14 mouse cellular contexts compared by ENCODE assay signal in the genomic region with DNA sequence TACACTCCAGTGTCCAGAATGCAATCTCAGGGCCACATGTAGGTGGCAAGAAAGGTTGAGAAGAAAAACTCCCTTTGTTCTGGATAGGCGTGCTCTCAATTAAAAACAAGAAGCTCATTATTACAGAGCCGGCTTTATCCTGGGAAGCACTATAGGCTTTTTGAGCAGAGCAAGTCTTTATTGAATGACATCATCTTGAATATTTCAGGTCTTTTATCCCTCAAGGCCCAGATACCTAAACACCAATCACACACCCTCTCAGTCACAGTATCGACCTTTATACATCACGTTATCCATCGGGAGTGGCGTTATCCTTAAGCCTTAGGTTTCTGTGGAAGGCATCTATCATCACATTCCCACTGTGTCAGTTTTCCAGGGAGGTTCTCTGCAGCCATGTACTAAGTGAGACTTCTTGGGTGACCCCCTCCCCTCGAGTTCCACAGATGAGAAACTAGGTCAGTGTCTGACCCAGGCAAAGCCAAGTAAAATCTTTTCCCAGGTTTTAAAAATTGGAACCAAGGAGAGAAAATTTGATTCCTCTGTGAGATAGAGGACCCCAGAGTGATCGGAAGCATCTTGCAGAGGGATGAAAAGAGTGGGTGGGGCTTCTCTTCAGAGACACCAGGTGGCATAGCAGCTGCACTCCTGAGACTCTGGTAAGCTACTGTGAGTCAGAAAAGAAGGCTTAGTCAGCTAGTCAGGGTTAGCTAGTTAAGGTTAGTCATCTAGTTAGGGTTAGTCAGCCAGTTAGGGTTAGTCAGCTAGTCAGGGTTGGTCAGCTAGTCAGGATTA. TPM values are rescaled to one million over a fixed set of nuclear protein-coding genes. Genes with fewer than 3 reads are reported as not detected.
DNase-seq lines count a peak whose midpoint lies in the region; ATAC-seq and TF ChIP-seq lines count a peak whose summit lies in the region.
"Had no signal": no experiment of that assay in that cellular context is flagged by ENCODE, and none has a peak within 500 bp of the region (broad histone marks: within the 10 kb centered on the region; RNA-seq: fewer than 3 reads in every experiment).

No protein-coding gene starts in this region.

- no peaks in the 10 kb centered on the region for H3K27me3 ChIP-seq in embryonic facial prominence, embryonic 14.5 days (replicated peaks; ENCODE audit: control insufficient read depth, insufficient read depth, low read length)
- peaks cover 16% of the 10 kb centered on the region for H3K27me3 ChIP-seq in embryonic facial prominence, embryonic 10.5 days (replicated peaks; ENCODE audit: low read depth, poor library complexity, severe bottlenecking)
- H3K27me3 ChIP-seq in CH12.LX (replicated peaks) = peaks cover 2% of the 10 kb centered on the region
- no peaks in the 10 kb centered on the region for H3K27me3 ChIP-seq in forebrain, embryonic 15.5 days

- H3K79me2 ChIP-seq in CH12.LX (replicated peaks; ENCODE audit: control insufficient read depth, extremely low read depth, insufficient read depth, poor library complexity, severe bottlenecking) = no peaks in the 10 kb centered on the region

- WGBS in embryonic facial prominence, embryonic 14.5 days = 42% methylated on average over 8 of the region's 8 CpGs
- 50% methylated on average over 8 of the region's 8 CpGs for WGBS in embryonic facial prominence, embryonic 10.5 days
- 17% methylated on average over 8 of the region's 8 CpGs for WGBS in forebrain, embryonic 15.5 days

- H3K27ac ChIP-seq in embryonic facial prominence, embryonic 14.5 days (replicated peaks; ENCODE audit: low read depth, low read length) = no peak overlapping the region
- no peak overlapping the region for H3K27ac ChIP-seq in embryonic facial prominence, embryonic 10.5 days (replicated peaks)
- no peak overlapping the region for H3K27ac ChIP-seq in CH12.LX (ENCODE audit: insufficient read depth, low read depth)
- H3K27ac ChIP-seq in forebrain, embryonic 15.5 days (replicated peaks) = no peak overlapping the region
- H3K27ac ChIP-seq: liver, embryonic 15.5 days had no signal

- no peak; the same call in 1 of the 2 replicates for ATAC-seq in embryonic facial prominence, embryonic 14.5 days (ENCODE audit: low read depth)
- 0 out of 2 replicates have a peak, but pooled peaks have one; percentile 16 for ATAC-seq in forebrain, embryonic 15.5 days (replicated peaks)

- no peak for TF ChIP-seq POLR2A in CH12.LX (IDR thresholded peaks at IDR 0.05; ENCODE audit: low read depth, low read length)

- no peak for TF ChIP-seq EP300 in CH12.LX (IDR thresholded peaks at IDR 0.05; ENCODE audit: low read length)

- intact Hi-C loops in left cerebral cortex, postnatal 25 days (cut with DNase I) = no loop called here
- intact Hi-C loops in left cerebral cortex, postnatal 36 days (cut with DNase I) = no loop called here

- H3K4me2 ChIP-seq in embryonic facial prominence, embryonic 14.5 days (ENCODE audit: low read depth, low read length) = no peak overlapping the region
- no peak overlapping the region for H3K4me2 ChIP-seq in CH12.LX (ENCODE audit: insufficient read depth, low read depth, poor library complexity, severe bottlenecking)
- H3K4me2 ChIP-seq in forebrain, embryonic 15.5 days (replicated peaks) = no peak overlapping the region
- H3K4me2 ChIP-seq: liver, embryonic 15.5 days had no signal

- H3K36me3 ChIP-seq in embryonic facial prominence, embryonic 14.5 days (ENCODE audit: control insufficient read depth, insufficient read depth, low read length) = no peaks in the 10 kb centered on the region
- H3K36me3 ChIP-seq in embryonic facial prominence, embryonic 10.5 days (replicated peaks) = no peaks in the 10 kb centered on the region
- no peaks in the 10 kb centered on the region for H3K36me3 ChIP-seq in CH12.LX (replicated peaks in 1 of 2; ENCODE audit: control insufficient read depth in 1 of 2, insufficient read depth in 1 of 2, low read length in 1 of 2)
- no peaks in the 10 kb centered on the region for H3K36me3 ChIP-seq in forebrain, embryonic 15.5 days
- H3K36me3 ChIP-seq: liver, embryonic 15.5 days had no signal

- no peaks in the 10 kb centered on the region for H3K4me1 ChIP-seq in embryonic facial prominence, embryonic 14.5 days (ENCODE audit: control insufficient read depth, insufficient read depth, low read length)
- H3K4me1 ChIP-seq in embryonic facial prominence, embryonic 10.5 days = no peaks in the 10 kb centered on the region
- H3K4me1 ChIP-seq in CH12.LX (ENCODE audit: control insufficient read depth in 1 of 2, insufficient read depth in 2 of 2) = no peaks in the 10 kb centered on the region
- H3K4me1 ChIP-seq in forebrain, embryonic 15.5 days = peaks cover 9% of the 10 kb centered on the region
- H3K4me1 ChIP-seq: liver, embryonic 15.5 days had no signal

- TF ChIP-seq RAD21 in CH12.LX (IDR thresholded peaks at IDR 0.05; ENCODE audit: low read depth, low read length) = peak; percentile 52

- no peaks in the 10 kb centered on the region for H3K9me3 ChIP-seq in embryonic facial prominence, embryonic 14.5 days (ENCODE audit: control insufficient read depth, low read length)
- no peaks in the 10 kb centered on the region for H3K9me3 ChIP-seq in embryonic facial prominence, embryonic 10.5 days
- no peaks in the 10 kb centered on the region for H3K9me3 ChIP-seq in CH12.LX (replicated peaks; ENCODE audit: low read length)
- no peaks in the 10 kb centered on the region for H3K9me3 ChIP-seq in forebrain, embryonic 15.5 days
- H3K9me3 ChIP-seq: liver, embryonic 15.5 days had no signal

- DNase-seq in embryonic facial prominence, embryonic 14.5 days (ENCODE audit: low spot score) = peak; percentile 60
- DNase-seq in embryonic facial prominence, embryonic 10.5 days (ENCODE audit: low spot score) = no peak
- DNase-seq in left cerebral cortex, postnatal 25 days (ENCODE audit: low spot score in 2 of 2) = peak; percentile 20 to 46
- DNase-seq in left cerebral cortex, postnatal 36 days (ENCODE audit: low spot score in 2 of 2) = no peak
- DNase-seq in CH12.LX (ENCODE audit: extremely low read depth) (peak; percentile 19), adipocyte (ENCODE audit: low spot score) (no peak)
- DNase-seq in urinary bladder, adult 2 months (ENCODE audit: low spot score) = no peak
- DNase-seq: gastrocnemius, postnatal 25 days; heart, postnatal 10 days; spleen, adult 18-20 months; thymus, postnatal 14 days had no signal

- peak in 1 of 2 experiments; percentile 56; a peak in 2 of 4 replicates for TF ChIP-seq CTCF in CH12.LX (conservative IDR thresholded peaks at IDR 0.05 in 1 of 2, IDR thresholded peaks at IDR 0.05 in 1 of 2; ENCODE audit: low read depth in 2 of 2, low read length in 2 of 2)

- dilution Hi-C loops in CH12.LX (cut with MboI; ENCODE audit: extremely low pct_ligation_motif_present, extremely low pct_unique_long_range_greater_than_20kb, low sequenced_read_pairs) = no loop called here

- no peak overlapping the region for H3K9ac ChIP-seq in embryonic facial prominence, embryonic 14.5 days (ENCODE audit: low read depth, low read length)
- no peak overlapping the region for H3K9ac ChIP-seq in CH12.LX (ENCODE audit: insufficient read depth, low read depth)
- H3K9ac ChIP-seq in forebrain, embryonic 15.5 days (replicated peaks) = no peak overlapping the region
- H3K9ac ChIP-seq: liver, embryonic 15.5 days had no signal

- in situ Hi-C loops in CH12.LX (cut with MboI; ENCODE audit: low pct_ligation_motif_present, low pct_unique_long_range_greater_than_20kb, low sequenced_read_pairs) = no loop called here

- H3K4me3 ChIP-seq in embryonic facial prominence, embryonic 14.5 days (ENCODE audit: low read depth, low read length) = no peak overlapping the region
- H3K4me3 ChIP-seq in embryonic facial prominence, embryonic 10.5 days = no peak overlapping the region
- no peak overlapping the region for H3K4me3 ChIP-seq in CH12.LX (replicated peaks in 1 of 3; ENCODE audit: low read depth in 2 of 3, low read length in 2 of 3, poor library complexity in 1 of 3)
- H3K4me3 ChIP-seq in forebrain, embryonic 15.5 days = no peak overlapping the region
- H3K4me3 ChIP-seq: liver, embryonic 15.5 days had no signal

TF ChIP-seq in CH12.LX, 34 proteins besides CTCF, POLR2A, EP300 and RAD21:
- TF ChIP-seq SMC3 (IDR thresholded peaks at IDR 0.05; ENCODE audit: low read depth, low read length) = peak; percentile 58
- no peak for TF ChIP-seq JUND (conservative IDR thresholded peaks at IDR 0.05; ENCODE audit: low read depth, low read length)

RNA-seq across cellular contexts. Expression of gene Sowahb, which starts 9.0 kb away (rescaled TPM):
- polyA plus RNA-seq in embryonic facial prominence, embryonic 14.5 days (2014; fragmentation: Nextera tagmentation; extraction: Ambion mirVana) = 0.50 and 0.76 TPM in 2 replicates
- polyA plus RNA-seq in embryonic facial prominence, embryonic 10.5 days (2016; fragmentation: Nextera tagmentation; extraction: Ambion mirVana) = 0.78 and 0.85 TPM in 2 replicates
- 10 to 100 TPM; 13.1 to 18.7 TPM for total RNA-seq in left cerebral cortex, postnatal 25 days (2021)
- total RNA-seq in left cerebral cortex, postnatal 36 days (2021) = 10 to 100 TPM; 17.7 to 22.5 TPM
- total RNA-seq in CH12.LX (2012; rRNA removed) = not detected in 2 replicates
- not detected in 2 replicates for total RNA-seq in CH12.LX (2014; rRNA removed)
- polyA plus RNA-seq in CH12.LX (2012; ENCODE audit: insufficient read length, low read depth) = not detected in 2 replicates
- 0.08 TPM in 1 of 2 replicates, not detected in the other for polyA plus RNA-seq in forebrain, embryonic 15.5 days (2015; fragmentation: Nextera tagmentation; extraction: Ambion mirVana)
- 2.1 and 2.3 TPM in 2 replicates for polyA plus RNA-seq in urinary bladder, adult 2 months (2012; rRNA removed)
- total RNA-seq: gastrocnemius, postnatal 25 days; megakaryocyte-erythroid progenitor cell, adult 5-6 weeks had no signal

RNA-seq across cellular contexts. Expression of gene Sept11, which starts 39.4 kb away (rescaled TPM):
- 187 and 197 TPM in 2 replicates for polyA plus RNA-seq in embryonic facial prominence, embryonic 14.5 days (2014; fragmentation: Nextera tagmentation; extraction: Ambion mirVana)
- polyA plus RNA-seq in embryonic facial prominence, embryonic 10.5 days (2016; fragmentation: Nextera tagmentation; extraction: Ambion mirVana) = 294 and 297 TPM in 2 replicates
- total RNA-seq in left cerebral cortex, postnatal 25 days (2021) = 100 to 1,000 TPM; 195 to 212 TPM
- 100 to 1,000 TPM; 185 to 201 TPM for total RNA-seq in left cerebral cortex, postnatal 36 days (2021)
- total RNA-seq in CH12.LX (2012; rRNA removed) (72.3 and 76.5 TPM in 2 replicates), CH12.LX (2014; rRNA removed) (66.5 and 78.5 TPM in 2 replicates)
- polyA plus RNA-seq in CH12.LX (2012; ENCODE audit: insufficient read length, low read depth) = 138 and 159 TPM in 2 replicates
- polyA plus RNA-seq in forebrain, embryonic 15.5 days (2015; fragmentation: Nextera tagmentation; extraction: Ambion mirVana) = 174 and 180 TPM in 2 replicates
- 27.9 and 30.9 TPM in 2 replicates for polyA plus RNA-seq in urinary bladder, adult 2 months (2012; rRNA removed)

Comparison
In these comparisons a context has a peak if more than half of its experiments do, and no peak if none do; other contexts are left out.
1. DNase-seq: peak in embryonic facial prominence, embryonic 14.5 days (single experiment), left cerebral cortex, postnatal 25 days (2 of 2) and CH12.LX (single experiment); none in embryonic facial prominence, embryonic 10.5 days (single experiment), left cerebral cortex, postnatal 36 days (0 of 2), adipocyte (single experiment) and urinary bladder, adult 2 months (single experiment).